Mouse (Mus musculus) layer of hippocampus, adult 18-20 months (tissue): ENCODE results near the gene Krt80. TPM values are rescaled to one million over a fixed set of nuclear protein-coding genes. Genes with fewer than 3 reads are reported as not detected.
A peak's percentile ranks its signal among the peaks of the same experiment; 100 is the strongest.

Experiments
- DNase-seq, 2 experiments: peaks; one replicate each; pipeline ENCODE4 v3.0.0; 2022; ENCODE audit warnings: low spot score in 2 of 2
- total RNA-seq, 2 experiments: library from RNA; stranded (reverse); gene quantifications; 2 replicates each; pipeline ENCODE4 v1.2.3; 2021

Krt80 gene
- total RNA-seq, 2 experiments from 2014 or later: 0.25 to 0.40 TPM

GRCm38 (mm10) chr15:101318889-101319765, 50.8 kb downstream of the Krt80 start:
- no peak for DNase-seq

GRCm38 (mm10) chr15:101317814-101318500, 52.0 kb downstream of the Krt80 start:
- no peak for DNase-seq

- no peak for DNase-seq
Observed at GRCm38 (mm10) chr15:101316913-101317813, 52.8 kb downstream of the Krt80 start.

- DNase-seq: no peak
Observed at GRCm38 (mm10) chr15:101316279-101316912, 53.6 kb downstream of the Krt80 start.

GRCm38 (mm10) chr15:101315832-101316231, 54.1 kb downstream of the Krt80 start:
- peak; percentile 89 to 97 for DNase-seq

- no peak for DNase-seq
Observed at GRCm38 (mm10) chr15:101315378-101315777, 54.6 kb downstream of the Krt80 start.

- DNase-seq: no peak
Observed at GRCm38 (mm10) chr15:101312006-101312405, 58.0 kb downstream of the Krt80 start.

GRCm38 (mm10) chr15:101311087-101311770, 58.7 kb downstream of the Krt80 start:
- DNase-seq: peak; percentile 45 to 74

- no peak for DNase-seq
Observed at GRCm38 (mm10) chr15:101309493-101309892, 60.5 kb downstream of the Krt80 start.

- DNase-seq: peak; percentile 46 to 75
Observed at GRCm38 (mm10) chr15:101308440-101309348, 61.3 kb downstream of the Krt80 start.

- DNase-seq: peak; percentile 76 to 90
Observed at GRCm38 (mm10) chr15:101306459-101306858, 63.5 kb downstream of the Krt80 start.

GRCm38 (mm10) chr15:101303830-101304229, 66.1 kb downstream of the Krt80 start:
- no peak for DNase-seq

- no peak for DNase-seq
Observed at GRCm38 (mm10) chr15:101302201-101302600, 67.8 kb downstream of the Krt80 start.

GRCm38 (mm10) chr15:101300128-101300527, 69.8 kb downstream of the Krt80 start:
- DNase-seq: no peak

GRCm38 (mm10) chr15:101299480-101299960, 70.4 kb downstream of the Krt80 start:
- DNase-seq: no peak

GRCm38 (mm10) chr15:101298550-101298949, 71.4 kb downstream of the Krt80 start:
- DNase-seq: no peak

GRCm38 (mm10) chr15:101297988-101298387, 72.0 kb downstream of the Krt80 start:
- no peak for DNase-seq
